In the genomic region with DNA sequence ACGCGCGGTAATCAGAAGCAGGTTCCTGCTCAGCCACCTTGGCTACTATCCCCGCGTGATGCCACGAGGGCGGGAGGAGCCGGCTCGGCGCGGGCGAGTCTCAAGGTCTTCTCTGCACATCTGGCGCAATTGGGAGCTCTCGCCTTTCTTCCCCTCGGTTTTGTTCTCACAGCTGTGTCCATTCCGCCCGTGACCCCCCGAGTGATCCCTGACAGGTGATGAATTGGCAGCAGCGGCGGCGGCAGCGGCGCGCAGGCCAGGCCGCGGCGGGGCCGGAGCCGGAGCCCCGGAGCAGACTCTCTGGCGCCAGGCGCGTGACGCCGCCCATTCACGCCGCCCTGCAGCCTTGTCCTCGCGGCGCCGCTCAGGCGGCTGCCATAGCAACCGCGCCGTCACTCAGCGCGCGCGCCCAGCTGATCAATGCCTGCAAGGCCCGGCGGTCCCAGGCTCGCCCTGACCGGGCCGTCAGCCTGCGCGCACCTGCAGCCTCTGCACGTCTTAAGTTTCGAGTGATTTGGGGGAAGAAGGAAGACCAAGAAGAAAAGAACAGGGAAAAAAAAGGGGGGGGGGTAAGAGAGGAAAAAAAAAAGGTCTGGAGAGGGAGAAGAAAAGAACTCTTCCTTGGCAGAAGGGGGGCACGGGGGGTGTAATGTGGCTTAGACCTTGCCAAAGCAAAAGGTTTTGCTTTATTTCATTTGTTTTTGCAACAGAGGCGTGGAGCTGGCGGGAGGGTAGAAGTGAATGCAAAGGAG, we compare ENCODE assay signal across 8 mouse cellular contexts. TPM values are rescaled to one million over a fixed set of nuclear protein-coding genes. Genes with fewer than 3 reads are reported as not detected.
DNase-seq lines count a peak whose midpoint lies in the region; ATAC-seq and TF ChIP-seq lines count a peak whose summit lies in the region.

No protein-coding gene starts in this region.

- DNase-seq in CD8-positive naive resting alpha-beta T cell, adult 2 months (ENCODE audit: low read depth in 2 of 2, low spot score in 2 of 2) = peak; percentile 41 to 56
- peak; percentile 58 for DNase-seq in c-Kit-positive CD71-negative TER-119-negative erythroid progenitor cells, embryonic 14.5 days (ENCODE audit: low read depth)
- DNase-seq in heart, postnatal 10 days = peak; percentile 96 to 97
- DNase-seq in layer of hippocampus, adult 11-12 months (ENCODE audit: low spot score) = peak; percentile 91
- DNase-seq in liver, postnatal 0 days = peak; percentile 89
- DNase-seq in thymus, adult 18-20 months = peak; percentile 59 to 61

- peak overlapping the region; percentile 60 for H3K4me3 ChIP-seq in forebrain, embryonic 13.5 days
- H3K4me3 ChIP-seq in liver, postnatal 0 days (ENCODE audit: low read depth, low read length) = peak overlapping the region; percentile 59
- peak overlapping the region; percentile 60 for H3K4me3 ChIP-seq in neural tube, embryonic 15.5 days (replicated peaks)

- no peaks in the 10 kb centered on the region for H3K9me3 ChIP-seq in forebrain, embryonic 13.5 days (replicated peaks)
- H3K9me3 ChIP-seq in liver, postnatal 0 days (ENCODE audit: low read length) = no peaks in the 10 kb centered on the region
- no peaks in the 10 kb centered on the region for H3K9me3 ChIP-seq in neural tube, embryonic 15.5 days (replicated peaks)

- H3K27me3 ChIP-seq in forebrain, embryonic 13.5 days = no peaks in the 10 kb centered on the region
- peaks cover 32% of the 10 kb centered on the region for H3K27me3 ChIP-seq in liver, postnatal 0 days (ENCODE audit: insufficient read depth, low read length)
- H3K27me3 ChIP-seq in neural tube, embryonic 15.5 days (replicated peaks) = no peaks in the 10 kb centered on the region

- under 1% methylated on average over 61 of the region's 61 CpGs for WGBS in forebrain, embryonic 13.5 days
- 1% methylated on average over 59 of the region's 61 CpGs for WGBS in liver, postnatal 0 days (ENCODE audit: insufficient replicate concordance)
- 0% methylated on average over 56 of the region's 61 CpGs for WGBS in neural tube, embryonic 15.5 days

- no peaks in the 10 kb centered on the region for H3K36me3 ChIP-seq in forebrain, embryonic 13.5 days (ENCODE audit: poor library complexity, severe bottlenecking)
- no peaks in the 10 kb centered on the region for H3K36me3 ChIP-seq in liver, postnatal 0 days (replicated peaks; ENCODE audit: insufficient read depth, low read length)
- no peaks in the 10 kb centered on the region for H3K36me3 ChIP-seq in neural tube, embryonic 15.5 days

- peak overlapping the region; percentile 88 for H3K27ac ChIP-seq in forebrain, embryonic 13.5 days
- H3K27ac ChIP-seq in liver, postnatal 0 days (ENCODE audit: low read depth) = peak overlapping the region; percentile 98
- peak overlapping the region; percentile 93 for H3K27ac ChIP-seq in neural tube, embryonic 15.5 days (replicated peaks)

- H3K4me2 ChIP-seq in forebrain, embryonic 13.5 days = peak overlapping the region; percentile 94
- peak overlapping the region; percentile 92 for H3K4me2 ChIP-seq in liver, postnatal 0 days (ENCODE audit: low read depth, low read length)
- H3K4me2 ChIP-seq in neural tube, embryonic 15.5 days = peak overlapping the region; percentile 96

- H3K9ac ChIP-seq in forebrain, embryonic 13.5 days = peak overlapping the region; percentile 71
- H3K9ac ChIP-seq in liver, postnatal 0 days (replicated peaks) = peak overlapping the region; percentile 74
- peak overlapping the region; percentile 57 for H3K9ac ChIP-seq in neural tube, embryonic 15.5 days (replicated peaks)

- TF ChIP-seq CTCF in liver, postnatal 0 days (IDR thresholded peaks at IDR 0.05; ENCODE audit: low read depth) = no peak

- intact Hi-C loops in heart, postnatal 10 days (cut with DNase I) = loop anchor here (5.0 to 10.0 kb wide), 2 partner anchors 204 to 726 kb away; no protein-coding TSS in a partner anchor

- peaks cover 50% of the 10 kb centered on the region for H3K4me1 ChIP-seq in forebrain, embryonic 13.5 days
- peaks cover 16% of the 10 kb centered on the region for H3K4me1 ChIP-seq in liver, postnatal 0 days (ENCODE audit: insufficient read depth)
- H3K4me1 ChIP-seq in neural tube, embryonic 15.5 days = peaks cover 62% of the 10 kb centered on the region

- ATAC-seq in forebrain, embryonic 13.5 days = peak; percentile 79
- ATAC-seq in liver, postnatal 0 days = peak; percentile 74
- peak; percentile 81 for ATAC-seq in neural tube, embryonic 15.5 days (ENCODE audit: low FRiP score)

- no peak for TF ChIP-seq EP300 in liver, postnatal 0 days (IDR thresholded peaks at IDR 0.05; ENCODE audit: low read depth)

RNA-seq across cellular contexts. Expression of gene Id2, which starts 1.8 kb away (rescaled TPM):
- polyA plus RNA-seq in forebrain, embryonic 13.5 days (2015; fragmentation: Nextera tagmentation; extraction: Ambion mirVana) = 195 and 253 TPM in 2 replicates
- total RNA-seq in heart, postnatal 10 days (2021) = 10 to 100 TPM; 22.2 to 22.3 TPM
- polyA plus RNA-seq in liver, postnatal 0 days (2015; fragmentation: Nextera tagmentation; extraction: Ambion mirVana) = 245 and 376 TPM in 2 replicates
- 252 and 258 TPM in 2 replicates for polyA plus RNA-seq in neural tube, embryonic 15.5 days (2015; fragmentation: Nextera tagmentation; extraction: Ambion mirVana)

Comparison
In these comparisons a context has a peak if more than half of its experiments do, and no peak if none do; other contexts are left out.
1. Peak in every context shown above with its lines: DNase-seq, ATAC-seq, H3K4me3 ChIP-seq and H3K27ac ChIP-seq.